Mouse (Mus musculus) mouse embryonic stem cell (cell line): ENCODE measurements around the gene Tpd52l1.
"Not testable (repeated sequence)": the region's sequence is repeated elsewhere in the genome, so short reads cannot be mapped to it uniquely, and the experiment has no call there.

Source experiments
- in situ Hi-C, 2 experiments: fragments of 300-500 bp; cut with MboI; formaldehyde crosslinking; loops; 1 replicate in 1 of 2; 3 replicates in 1 of 2; pipeline ENCODE4 v1.14.3; 2019 to 2020; ENCODE audit warnings: low sequenced_read_pairs in 2 of 2, low pct_unique_long_range_greater_than_20kb in 1 of 2, mixed read lengths in 1 of 2; ENCODE audit not compliant: unreplicated experiment in 1 of 2

Gene Tpd52l1

DNA sequence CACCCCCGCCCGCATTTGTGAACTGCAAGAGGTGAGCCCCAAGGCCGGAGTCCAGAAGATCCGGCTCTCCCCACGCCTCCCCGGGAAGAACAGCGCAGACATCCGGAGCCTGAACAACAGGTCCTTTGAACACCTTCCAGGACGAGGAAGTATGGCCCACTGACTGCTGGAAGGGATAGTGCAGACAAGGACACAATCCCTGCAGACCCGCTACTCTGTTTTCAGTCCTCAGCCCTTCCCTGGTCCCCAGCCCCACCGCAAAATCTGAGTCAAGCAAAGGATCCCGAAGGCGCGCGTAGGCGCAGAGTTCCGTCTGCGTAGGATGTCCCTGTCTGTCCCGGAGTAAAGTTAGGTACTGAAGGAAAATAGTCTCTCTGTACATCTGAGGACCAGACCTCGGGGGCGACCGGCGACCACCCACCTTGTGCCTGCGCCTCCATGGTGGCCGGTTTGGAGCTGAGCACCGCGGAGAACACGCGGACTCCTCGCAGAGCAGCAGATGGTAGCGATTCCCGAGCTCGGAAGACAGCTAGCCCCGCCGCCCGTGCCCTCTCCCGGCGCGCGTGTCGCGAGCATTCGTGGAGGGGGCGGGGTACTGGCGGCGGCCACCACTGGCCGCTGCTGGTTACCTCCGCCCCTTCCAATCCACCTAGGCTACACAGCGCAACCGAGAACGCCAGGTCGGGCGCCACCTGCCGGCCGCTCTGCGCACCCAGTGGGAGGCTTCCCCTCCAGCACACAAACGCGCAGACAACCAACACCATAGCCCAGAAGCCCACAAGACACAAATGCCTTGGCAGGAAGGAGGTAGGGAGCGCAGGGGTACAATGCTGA, at the start of gene Tpd52l1:
Gene Tpd52l1, minus strand, starts transcription at position 668 of the 834 bp plus-strand sequence.
- in situ Hi-C loops: no loop called here

DNA sequence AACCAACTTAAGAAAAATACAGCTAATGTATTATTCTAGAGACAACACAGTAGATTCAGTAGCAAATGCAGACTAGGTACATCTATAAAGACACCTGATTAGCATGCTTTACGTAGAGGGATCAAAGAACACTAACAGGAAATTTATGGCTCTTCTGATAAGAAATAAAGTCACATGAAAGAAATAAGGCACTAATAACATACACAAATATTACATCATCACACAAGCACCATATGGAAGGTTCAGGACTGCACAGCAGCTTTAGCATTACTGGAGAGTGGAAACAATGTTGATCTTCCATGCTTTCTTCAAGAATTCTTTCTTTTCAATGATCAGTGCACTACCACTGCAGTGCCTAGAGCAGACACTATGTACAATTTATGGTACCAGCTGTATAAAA, 48.5 kb upstream of the Tpd52l1 start:
- in situ Hi-C loops: no loop called here

DNA sequence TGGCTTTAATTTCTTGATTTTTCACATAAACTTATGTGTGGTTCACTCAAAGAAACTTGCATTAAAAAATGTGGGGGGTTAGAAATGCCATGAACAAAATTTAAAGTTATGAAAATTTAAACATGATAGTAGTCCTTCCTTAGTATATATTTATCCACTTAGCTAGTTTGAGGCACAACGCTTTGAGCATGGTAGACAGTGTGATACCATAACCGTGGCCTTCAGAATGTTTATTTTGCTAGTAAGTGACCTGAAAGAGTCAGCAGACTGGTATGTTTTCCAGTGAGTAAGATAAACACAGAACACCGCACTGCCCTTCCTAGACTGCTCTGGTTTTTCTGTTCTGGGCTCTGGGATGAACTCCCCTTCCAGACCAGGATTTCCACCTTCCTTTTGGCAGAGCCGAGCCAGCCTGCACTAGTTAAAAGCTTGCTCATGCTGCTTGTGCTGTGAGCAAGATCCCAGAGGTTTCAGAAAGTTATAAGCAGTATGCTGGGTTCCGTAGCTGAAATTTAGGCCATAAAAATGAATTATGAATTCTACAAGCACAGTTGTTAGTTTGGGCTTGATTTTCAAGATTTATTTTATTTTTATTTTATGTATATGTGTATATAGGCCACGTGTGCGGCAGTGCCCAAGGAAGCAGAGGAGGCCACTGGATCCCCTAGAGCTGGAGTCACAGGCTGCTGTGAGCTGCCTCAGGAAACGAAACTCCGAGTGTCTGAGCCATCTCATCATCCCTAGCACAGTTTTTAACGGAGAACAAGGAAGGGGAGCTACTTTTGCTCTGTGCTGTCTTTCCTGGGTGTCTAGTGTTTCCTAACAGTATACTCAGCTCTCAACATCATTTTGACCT, 21.5 kb upstream of the Tpd52l1 start:
- in situ Hi-C loops: no loop called here

DNA sequence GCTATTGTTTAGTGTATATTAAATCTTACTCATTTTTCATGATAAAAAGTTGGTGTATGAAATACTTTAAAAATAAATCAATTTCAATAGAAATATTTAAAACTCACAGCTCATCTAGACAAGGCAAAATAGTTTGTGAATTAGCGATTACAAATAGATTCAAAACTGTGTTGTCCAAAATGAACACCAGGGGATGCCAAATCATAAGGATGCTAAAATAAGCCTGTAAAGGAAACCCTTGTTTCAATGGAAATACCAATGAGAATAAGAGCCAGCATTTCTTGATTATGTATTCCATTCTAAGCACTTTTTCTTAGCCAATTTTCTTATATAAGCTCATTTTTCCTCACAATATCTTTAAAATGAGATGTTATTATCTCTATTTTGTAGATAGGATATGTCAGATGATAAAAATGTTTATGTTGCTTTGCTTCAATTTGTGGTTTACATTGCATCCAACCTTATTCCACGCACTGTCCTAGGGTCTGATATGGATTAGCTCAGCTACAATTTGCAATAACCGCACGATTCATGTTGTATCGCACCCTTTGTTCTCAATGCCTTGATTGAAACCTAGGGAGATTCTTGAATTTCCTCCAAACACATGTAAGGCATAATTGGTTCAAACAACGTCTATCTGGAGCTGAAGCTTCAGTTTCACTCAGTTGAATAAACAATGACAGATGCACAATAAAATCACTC, 20.2 kb upstream of the Tpd52l1 start:
- in situ Hi-C loops: no loop called here

DNA sequence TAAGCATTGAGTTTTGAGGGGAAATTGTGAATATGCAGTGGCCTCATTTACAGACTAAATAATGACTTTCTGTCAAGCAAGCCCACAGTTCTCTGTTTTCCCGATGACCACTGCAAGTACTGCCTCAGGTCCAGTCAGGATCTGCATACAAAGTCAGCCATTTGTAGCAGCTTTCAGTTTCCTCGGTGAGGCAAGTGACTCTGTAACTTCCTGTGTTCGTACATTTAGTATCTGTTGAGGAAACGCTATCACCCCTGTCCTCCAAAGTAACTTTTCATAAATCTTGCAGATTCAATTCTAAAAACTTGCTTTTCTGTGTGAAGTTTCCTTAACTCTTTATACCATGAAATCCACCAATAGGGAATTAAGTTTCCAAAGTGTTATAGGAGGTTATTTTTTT, 19.7 kb upstream of the Tpd52l1 start:
- in situ Hi-C loops: no loop called here

DNA sequence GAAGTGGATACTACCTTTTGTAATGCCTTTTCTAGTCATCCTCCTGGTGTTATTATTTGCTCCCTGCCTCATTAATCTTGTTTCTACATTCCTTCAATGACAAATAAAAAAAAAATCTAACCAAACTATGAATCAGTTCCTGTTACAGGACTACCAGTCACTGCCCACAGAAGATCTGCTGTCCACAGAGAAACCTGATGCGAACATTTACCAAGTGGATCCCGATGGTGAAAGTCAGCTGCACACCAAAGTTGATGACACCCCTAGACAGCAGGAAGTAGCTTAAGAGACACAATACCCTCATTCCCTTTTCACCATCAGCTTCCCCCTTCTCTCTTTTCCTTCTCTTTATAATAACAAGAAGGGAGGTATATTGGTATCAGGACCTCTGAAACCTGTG, 17.3 kb upstream of the Tpd52l1 start:
- in situ Hi-C loops: no loop called here

DNA sequence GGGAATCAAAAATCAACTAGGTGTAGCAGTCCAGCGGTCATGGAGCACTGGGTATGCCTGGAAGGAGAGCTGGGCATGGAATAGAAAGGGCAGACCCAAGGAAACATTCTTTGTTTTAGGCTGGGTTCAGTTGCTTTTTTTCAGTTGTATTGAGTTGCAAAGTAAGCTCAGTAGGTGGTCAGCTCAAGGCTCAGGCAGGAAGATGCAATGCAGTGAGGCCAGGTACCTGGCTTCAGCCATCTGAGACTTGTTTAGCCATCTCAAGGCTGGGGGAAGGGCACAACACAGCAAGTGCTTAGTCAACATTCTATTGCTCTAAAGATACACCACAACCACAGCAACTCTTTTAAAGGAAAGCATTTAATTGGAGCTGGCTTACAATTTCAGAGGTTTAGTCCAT, 11.0 kb upstream of the Tpd52l1 start:
- in situ Hi-C loops: no loop called here

DNA sequence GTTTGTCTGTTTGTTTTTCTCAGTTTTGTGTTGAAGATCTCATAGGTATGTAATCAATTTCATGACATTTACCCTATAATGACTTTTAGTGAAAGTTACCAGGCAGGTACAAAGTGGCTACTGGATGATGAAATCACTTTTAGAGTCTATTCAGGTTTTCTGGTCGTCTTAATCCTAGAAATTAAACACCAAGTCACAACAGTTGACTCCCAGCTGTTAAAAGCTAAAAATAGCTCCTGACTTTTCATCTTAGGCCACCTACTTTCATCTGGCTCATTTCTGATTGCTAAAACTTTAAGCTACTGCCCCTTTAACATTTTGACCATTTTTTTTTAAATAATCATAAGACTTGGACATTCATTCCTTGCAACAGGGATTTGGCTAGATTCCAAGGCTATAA, 1.3 kb upstream of the Tpd52l1 start:
- in situ Hi-C loops: no loop called here

DNA sequence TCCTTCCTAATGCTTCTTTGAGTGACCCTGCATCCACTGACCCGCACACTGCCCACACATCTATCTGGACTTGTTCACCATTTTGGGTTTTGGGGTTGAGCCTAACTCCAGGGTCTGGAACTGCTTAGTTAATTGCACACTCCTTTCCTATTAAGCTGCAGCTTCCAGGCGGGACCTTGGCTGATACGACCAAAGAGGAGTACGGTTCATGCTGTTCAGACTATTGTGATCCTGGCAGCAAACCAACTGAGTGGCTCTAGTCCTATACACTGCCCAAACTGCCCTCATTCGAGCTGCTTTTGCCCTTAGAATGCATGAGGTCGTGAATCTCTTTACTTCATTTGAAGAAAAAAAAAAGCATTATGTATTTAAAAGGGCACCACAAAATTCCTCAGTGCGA, 1.6 kb downstream of the Tpd52l1 start:
- in situ Hi-C loops: no loop called here

DNA sequence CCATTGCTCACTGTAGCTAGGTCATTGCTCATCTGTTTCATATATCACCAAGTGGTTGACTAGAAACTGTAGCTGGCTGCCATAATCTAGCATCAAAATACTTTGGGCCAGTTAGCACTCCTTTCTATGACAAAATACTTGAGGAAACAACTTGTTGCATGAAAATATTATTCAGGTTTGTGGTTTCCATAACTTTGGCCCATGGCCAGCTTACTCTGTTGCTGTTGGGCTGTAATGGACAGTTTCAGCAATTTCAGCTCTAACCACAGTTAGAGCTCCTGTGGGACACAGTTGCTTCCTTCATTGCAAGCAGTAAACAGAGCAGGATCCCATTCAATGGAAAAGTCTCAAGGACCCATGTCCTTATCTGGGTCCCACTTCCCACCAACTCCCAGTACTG, 4.3 kb downstream of the Tpd52l1 start:
- in situ Hi-C loops: no loop called here

DNA sequence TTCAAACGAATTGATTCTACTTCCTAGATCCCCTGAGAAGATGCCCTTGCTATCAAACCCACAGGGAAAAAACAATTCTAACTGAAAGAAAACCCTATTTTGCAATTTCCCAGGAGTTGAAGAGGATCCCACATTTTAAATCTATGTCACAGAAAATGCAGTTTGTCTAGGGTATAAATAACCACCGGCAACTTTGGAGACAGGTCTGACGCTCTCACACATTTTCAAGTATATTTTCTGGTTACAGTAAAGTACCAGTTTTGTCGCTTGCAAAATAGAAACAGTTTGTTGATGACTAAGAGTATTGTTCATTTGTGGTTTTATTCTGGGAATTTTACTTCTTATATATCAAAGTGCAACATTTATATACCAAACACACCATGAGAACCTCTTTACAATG, 9.7 kb downstream of the Tpd52l1 start:
- in situ Hi-C loops: no loop called here

DNA sequence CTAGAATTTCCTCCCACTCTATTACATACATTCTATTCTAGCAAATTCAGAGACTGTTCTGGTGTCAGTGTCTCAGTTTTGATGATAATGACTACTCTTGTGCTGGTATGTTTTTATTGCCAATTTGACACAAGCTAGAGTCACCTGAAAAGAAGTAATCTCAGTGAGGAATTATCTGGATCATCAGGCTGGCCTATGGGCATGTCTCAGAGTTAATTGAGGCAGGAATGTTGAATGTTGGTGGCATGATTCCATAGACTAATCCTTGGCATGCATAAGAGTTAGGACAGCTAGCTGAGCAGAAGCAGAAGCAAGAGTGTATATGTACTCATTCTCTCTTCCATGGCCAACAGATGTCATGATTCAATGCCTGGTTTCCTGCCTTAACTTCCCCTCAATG, 27.8 kb downstream of the Tpd52l1 start:
- in situ Hi-C loops: no loop called here

DNA sequence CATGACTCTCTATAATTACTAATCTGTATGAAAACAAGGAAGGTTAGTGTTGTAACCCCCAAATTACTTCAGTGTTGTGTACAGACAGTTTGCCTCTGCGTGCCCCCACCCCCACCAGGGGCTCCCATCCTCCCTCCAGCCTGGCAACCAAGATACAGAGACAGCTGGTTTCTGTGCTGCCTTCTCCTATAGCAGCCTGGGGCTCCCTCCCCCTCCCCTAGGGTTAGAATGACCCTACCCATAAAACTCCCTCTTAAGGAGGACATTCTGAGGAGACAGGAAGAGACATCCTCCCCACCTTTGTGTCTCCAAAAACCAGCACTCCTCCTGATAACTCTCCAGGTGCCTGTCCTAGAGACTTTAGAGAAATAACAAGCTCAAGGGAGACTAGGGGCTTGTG, 52.8 kb downstream of the Tpd52l1 start:
- in situ Hi-C loops: no loop called here

DNA sequence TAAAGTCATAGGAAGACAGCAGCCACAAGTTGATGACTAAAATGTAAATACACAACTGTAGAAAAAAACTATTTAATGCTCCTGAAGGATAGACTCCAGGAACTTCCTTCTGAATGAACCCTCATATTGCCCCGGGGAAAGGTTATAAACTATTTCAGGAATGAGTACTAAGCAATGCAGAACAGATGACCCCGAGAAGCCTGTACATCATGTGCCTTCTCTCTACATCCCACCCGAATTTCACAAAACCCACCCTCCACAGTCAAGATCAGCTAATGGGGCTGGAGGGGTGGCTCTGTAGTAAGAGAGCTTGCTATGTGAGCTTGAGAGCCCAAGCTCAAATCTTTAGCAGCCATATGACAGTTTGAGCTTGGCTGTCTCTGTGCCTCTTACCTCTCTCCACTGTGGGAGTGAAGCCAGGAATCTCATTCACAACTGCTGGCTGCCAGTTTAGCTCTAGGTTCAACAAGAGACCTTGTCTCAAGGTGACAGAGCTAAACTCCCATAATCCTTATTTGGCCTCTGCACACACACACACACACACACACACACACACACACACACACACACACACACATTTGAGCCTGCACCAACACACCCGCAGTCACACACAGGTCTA, 54.9 kb downstream of the Tpd52l1 start:
- in situ Hi-C loops: no loop called here

DNA sequence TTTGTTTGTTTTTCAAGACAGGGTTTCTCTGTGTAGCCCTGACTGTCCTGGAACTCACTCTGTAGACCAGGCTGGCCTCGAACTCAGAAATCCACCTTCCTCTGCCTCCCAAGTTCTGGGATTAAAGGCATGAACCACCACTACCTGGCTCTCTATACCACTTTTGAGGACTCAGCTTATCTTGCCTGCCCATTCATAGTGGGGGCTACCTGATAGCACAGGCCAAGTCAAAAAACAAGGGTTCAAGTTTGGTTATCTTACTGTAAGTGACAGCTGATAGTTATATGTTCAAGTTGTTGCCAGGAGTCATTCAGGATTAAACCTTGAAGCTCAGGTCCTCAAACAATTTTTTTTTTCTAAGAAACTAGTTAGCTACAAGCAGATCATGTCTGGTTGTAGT, 57.2 kb downstream of the Tpd52l1 start:
- in situ Hi-C loops: not testable (repeated sequence)

DNA sequence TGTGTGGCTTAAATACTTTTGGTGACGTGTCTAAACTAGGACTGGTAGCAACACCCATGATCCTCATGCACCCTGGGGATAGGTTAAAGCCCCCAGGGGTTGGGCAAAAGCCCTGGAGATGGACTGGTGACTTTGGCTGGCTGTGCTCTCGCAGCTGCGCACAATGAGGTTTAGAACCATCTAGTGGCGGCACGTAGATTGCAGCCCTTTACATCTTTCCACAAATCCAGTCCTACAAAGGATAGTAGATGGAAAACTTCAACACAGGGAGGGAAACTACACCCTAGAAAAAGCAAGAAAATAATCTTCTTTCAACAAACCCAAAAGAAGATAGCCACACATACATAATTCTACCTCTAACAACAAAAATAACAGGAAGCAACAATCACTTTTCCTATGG, 75.6 kb downstream of the Tpd52l1 start:
- in situ Hi-C loops: not testable (repeated sequence)

DNA sequence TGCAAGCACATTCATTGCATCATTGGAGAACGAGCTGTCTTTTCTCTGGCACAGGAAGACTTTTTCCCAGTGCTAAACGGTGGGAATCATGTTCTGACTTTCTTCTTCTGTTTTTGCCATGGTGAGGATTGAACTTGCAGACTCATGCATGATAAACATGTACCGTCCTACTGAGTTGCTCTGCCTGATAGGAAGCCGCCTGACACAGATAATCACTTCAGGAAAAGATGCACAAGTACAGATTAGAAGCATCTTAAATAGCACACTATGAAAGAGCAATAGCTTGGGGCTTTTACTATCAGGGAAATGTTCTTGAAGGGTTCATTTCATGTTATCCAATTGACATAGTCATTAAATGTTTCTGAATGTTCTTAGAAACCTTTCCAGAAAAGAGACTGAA, 86.0 kb downstream of the Tpd52l1 start:
- in situ Hi-C loops: no loop called here

DNA sequence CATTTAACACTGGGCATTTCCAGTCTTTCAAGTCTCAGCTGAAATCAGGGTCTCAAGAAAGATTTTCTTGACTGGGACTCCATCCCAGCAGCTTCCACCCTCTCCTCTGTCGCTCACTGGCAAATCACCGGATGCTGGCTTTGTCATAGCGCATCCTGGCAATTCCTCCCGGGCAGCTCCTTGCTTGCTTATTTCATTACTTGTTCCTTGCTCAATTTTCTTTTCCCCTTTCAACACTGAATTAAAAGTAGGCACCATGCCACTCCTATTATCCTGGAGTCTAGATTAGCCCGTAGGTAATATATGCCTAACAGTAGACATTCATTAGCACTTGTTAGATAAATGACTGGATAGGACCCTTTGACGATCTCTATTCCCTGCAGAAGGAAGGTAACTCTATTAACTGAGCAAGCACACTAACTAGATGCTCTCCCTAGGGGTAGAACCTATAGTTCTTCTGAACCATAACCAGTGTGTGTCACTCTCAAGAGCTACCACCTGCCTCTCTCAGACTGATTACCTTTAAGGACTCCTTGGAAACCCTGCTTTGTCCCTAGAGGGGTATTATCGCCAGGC, 90.8 kb downstream of the Tpd52l1 start:
- in situ Hi-C loops: no loop called here
